Mouse (Mus musculus) heart, adult 10 weeks (tissue): ENCODE results near the gene Poc1b. TPM values are rescaled to one million over a fixed set of nuclear protein-coding genes. Genes with fewer than 3 reads are reported as not detected.

Experiments used
- polyA plus RNA-seq: library from polyadenylated mRNA; stranded (reverse); fragments of 350-450 nt; fragmentation: Illumina TruSeq; extraction: RNeasy Lipid Tissue Mini Kit (QIAGEN cat#74804); gene quantifications from one replicate; pipeline ENCODE4 v1.2.3, GENCODE M21; 2014; ENCODE audit warnings: low read depth, low replicate concordance

Poc1b gene
- polyA plus RNA-seq = 6.0 TPM

GRCm38 (mm10) chr10:99106703-99107631 is at the start of gene Poc1b:
Gene Poc1b (plus strand): TSS chr10:99107036.

GRCm38 (mm10) chr10:99107964-99108363 is 1.1 kb downstream of the Poc1b start, which contains the start of gene Galnt4:
Gene Galnt4 (plus strand): TSS chr10:99108159.

GRCm38 (mm10) chr10:99126225-99126624 is 19.4 kb downstream of the Poc1b start, which contains the start of gene Phxr2:
Gene Phxr2 (minus strand): TSS chr10:99126325.

Other genes starting within 250 kb of the Poc1b start
- gene Atp2b1, start 192.6 kb upstream of the Poc1b start, polyA plus RNA-seq = 39.7 TPM
- 3.2 TPM for gene Galnt4, start 1.1 kb downstream of the Poc1b start, polyA plus RNA-seq
- gene Phxr2, start 19.3 kb downstream of the Poc1b start, polyA plus RNA-seq = not detected
- 14.5 TPM for gene Dusp6, start 156.2 kb downstream of the Poc1b start, polyA plus RNA-seq